Mouse (Mus musculus): ENCODE results near the gene Rfc1.

- TF ChIP-seq NRF1 (IDR thresholded peaks at IDR 0.05; ENCODE audit: insufficient read depth, low read depth, low read length, poor library complexity, severe bottlenecking) (no peak), USF2 (IDR thresholded peaks at IDR 0.05; ENCODE audit: borderline replicate concordance in 1 of 2, insufficient read depth in 1 of 2, low read depth in 1 of 2, low read length in 2 of 2) (no peak), CTCF (IDR thresholded peaks at IDR 0.05 in 2 of 3, conservative IDR thresholded peaks at IDR 0.05 in 1 of 3; ENCODE audit: control insufficient read depth in 1 of 3, insufficient read depth in 1 of 3, low read depth in 2 of 3, low read length in 3 of 3, poor library complexity in 1 of 3, severe bottlenecking in 1 of 3) (no peak)
Measured at GRCm38 (mm10) chr5:65281216-65281615, 54.3 kb downstream of the Rfc1 start.
